Mouse (Mus musculus) heart, adult 11 months (tissue): Measurements from ENCODE around the gene BC034090.
A peak's percentile ranks its signal among the peaks of the same experiment; 100 is the strongest.

Source experiments
- DNase-seq: peaks from one replicate; pipeline ENCODE4 v3.0.0; 2022

Gene BC034090

GRCm38 (mm10) chr1:155213912-155214311 lies 30.3 kb downstream of the BC034090 start:
- no peak for DNase-seq

GRCm38 (mm10) chr1:155212936-155213774 lies 31.1 kb downstream of the BC034090 start:
- DNase-seq: peak; percentile 94

- peak; percentile 95 for DNase-seq
Measured at GRCm38 (mm10) chr1:155212493-155212892, 31.8 kb downstream of the BC034090 start.

GRCm38 (mm10) chr1:155212081-155212480 lies 32.2 kb downstream of the BC034090 start:
- no peak for DNase-seq

- DNase-seq: peak; percentile 86
Measured at GRCm38 (mm10) chr1:155211017-155211416, 33.2 kb downstream of the BC034090 start.

GRCm38 (mm10) chr1:155210011-155210763 lies 34.1 kb downstream of the BC034090 start:
- peak; percentile 98 for DNase-seq

GRCm38 (mm10) chr1:155207859-155208258 lies 36.4 kb downstream of the BC034090 start:
- no peak for DNase-seq

GRCm38 (mm10) chr1:155205822-155206660 lies 38.2 kb downstream of the BC034090 start:
- DNase-seq: peak; percentile 94

- no peak for DNase-seq
Measured at GRCm38 (mm10) chr1:155205311-155205710, 38.9 kb downstream of the BC034090 start.

GRCm38 (mm10) chr1:155204560-155205162 lies 39.6 kb downstream of the BC034090 start:
- peak; percentile 85 for DNase-seq

GRCm38 (mm10) chr1:155203954-155204353 lies 40.3 kb downstream of the BC034090 start:
- DNase-seq: no peak

- no peak for DNase-seq
Measured at GRCm38 (mm10) chr1:155203101-155203500, 41.1 kb downstream of the BC034090 start.

GRCm38 (mm10) chr1:155202472-155202871 lies 41.8 kb downstream of the BC034090 start:
- DNase-seq: peak; percentile 91

GRCm38 (mm10) chr1:155201914-155202313 lies 42.3 kb downstream of the BC034090 start:
- no peak for DNase-seq

- peak; percentile 75 for DNase-seq
Measured at GRCm38 (mm10) chr1:155201373-155201879, 42.8 kb downstream of the BC034090 start.

- peak; percentile 81 for DNase-seq
Measured at GRCm38 (mm10) chr1:155200967-155201366, 43.3 kb downstream of the BC034090 start.

- no peak for DNase-seq
Measured at GRCm38 (mm10) chr1:155199522-155199921, 44.7 kb downstream of the BC034090 start.

- DNase-seq: peak; percentile 29
Measured at GRCm38 (mm10) chr1:155196691-155197090, 47.6 kb downstream of the BC034090 start.

- DNase-seq: peak; percentile 88
Measured at GRCm38 (mm10) chr1:155192805-155193368, 51.4 kb downstream of the BC034090 start.

- peak; percentile 79 for DNase-seq
Measured at GRCm38 (mm10) chr1:155191671-155192070, 52.6 kb downstream of the BC034090 start.

GRCm38 (mm10) chr1:155191219-155191618 lies 53.0 kb downstream of the BC034090 start:
- DNase-seq: peak; percentile 89

- no peak for DNase-seq
Measured at GRCm38 (mm10) chr1:155188656-155189055, 55.6 kb downstream of the BC034090 start.
